Mouse (Mus musculus) testis, adult 2 months (tissue): ENCODE results near the gene Slc20a1. TPM values are rescaled to one million over a fixed set of nuclear protein-coding genes. Genes with fewer than 3 reads are reported as not detected.

Source experiments
- H3K27ac ChIP-seq: fragments of 200-500 bp; 2 replicates; pipeline ENCODE4 v1.5.1; 2012; ENCODE audit warnings: low read depth, low read length; ENCODE audit not compliant: control insufficient read depth, insufficient read depth
- H3K27me3 ChIP-seq: fragments of 200-500 bp; 2 replicates; pipeline ENCODE4 v1.6.1; 2012; ENCODE audit warnings: mild to moderate bottlenecking, low read length, moderate library complexity; ENCODE audit not compliant: control insufficient read depth, insufficient read depth
- H3K36me3 ChIP-seq: fragments of 200-500 bp; 2 replicates; pipeline ENCODE4 v1.6.1; 2012; ENCODE audit warnings: mild to moderate bottlenecking, low read length; ENCODE audit not compliant: control insufficient read depth, insufficient read depth
- H3K4me1 ChIP-seq: fragments of 200-500 bp; 2 replicates; pipeline ENCODE4 v1.6.1; 2012; ENCODE audit warnings: low read length; ENCODE audit not compliant: control insufficient read depth, insufficient read depth
- H3K4me3 ChIP-seq: fragments of 200-500 bp; 2 replicates; pipeline ENCODE4 v1.5.1; 2012; ENCODE audit warnings: low read depth, mild to moderate bottlenecking, low read length, moderate library complexity, mixed read lengths; ENCODE audit not compliant: control insufficient read depth
- CTCF ChIP-seq: fragments of 200-500 bp; IDR thresholded peaks from 2 replicates; pipeline ENCODE4 v1.5.1; 2012; ENCODE audit warnings: low read depth, mild to moderate bottlenecking, inconsistent platforms, low read length, moderate library complexity; ENCODE audit not compliant: control insufficient read depth, insufficient read depth, insufficient replicate concordance
- POLR2A ChIP-seq: fragments of 200-500 bp; IDR thresholded peaks from 2 replicates; pipeline ENCODE4 v1.6.1; 2012; ENCODE audit warnings: low read depth, mild to moderate bottlenecking, inconsistent platforms, low read length, moderate library complexity; ENCODE audit not compliant: control insufficient read depth
- polyA plus RNA-seq: library from polyadenylated mRNA; depleted of rRNA; stranded (reverse); fragments of >200 nt; gene quantifications from 2 replicates; pipeline ENCODE4 v1.2.3, GENCODE M21; 2012

The Slc20a1 gene
- polyA plus RNA-seq, 1 experiment, result 14.9 TPM

DNA sequence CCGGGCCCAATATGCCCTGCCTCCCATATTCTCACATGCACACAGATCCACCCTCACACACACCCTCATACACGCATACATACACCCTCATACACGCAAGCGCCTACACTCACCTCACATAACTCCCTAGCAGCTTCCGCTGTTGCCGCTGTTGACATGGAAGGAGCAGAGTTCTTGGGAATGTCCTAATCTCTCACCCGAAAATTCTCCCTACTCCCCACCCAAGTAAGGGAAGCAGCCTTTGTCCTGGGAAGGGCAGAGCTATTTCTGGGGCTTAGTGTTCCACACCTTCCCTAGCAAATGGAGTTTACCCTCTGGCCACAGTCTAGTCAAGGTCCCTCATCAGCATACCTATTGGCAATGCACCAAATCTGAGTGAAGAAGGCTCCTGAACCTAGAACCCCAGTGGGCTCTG, 49.1 kb downstream of the Slc20a1 start:
- Histone ChIP-seq H3K4me3 (no peak overlapping the region), H3K27me3 (no peaks in the 10 kb centered on the region), H3K4me1 (peaks cover 8% of the 10 kb centered on the region), H3K36me3 (no peaks in the 10 kb centered on the region), H3K27ac (no peak overlapping the region)
- no peak for TF ChIP-seq CTCF
- no peak for TF ChIP-seq POLR2A

DNA sequence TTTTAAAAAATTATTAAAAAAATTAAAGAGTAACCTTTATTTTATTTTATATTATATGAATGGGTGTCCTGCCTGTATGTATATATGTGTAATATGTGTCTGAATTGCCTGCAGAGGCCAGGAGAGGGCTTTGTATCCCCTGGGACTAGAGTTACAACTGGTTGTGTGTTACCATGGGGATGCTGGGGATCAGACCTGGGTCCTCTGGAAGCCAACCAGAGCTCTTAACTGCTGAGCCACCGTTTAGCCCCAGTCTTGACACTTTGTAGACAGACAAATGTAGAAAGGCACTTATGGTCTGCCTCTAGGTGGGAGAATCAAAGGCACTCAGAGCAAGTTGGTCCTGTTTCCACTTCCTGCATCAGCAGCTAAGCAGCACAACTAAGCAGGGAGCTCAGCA, 50.8 kb downstream of the Slc20a1 start:
- TF ChIP-seq POLR2A (no peak), CTCF (no peak)
- no peaks in the 10 kb centered on the region for H3K27me3 ChIP-seq
- peaks cover 14% of the 10 kb centered on the region for H3K4me1 ChIP-seq
- H3K27ac ChIP-seq, result no peak overlapping the region
- no peak overlapping the region for H3K4me3 ChIP-seq
- no peaks in the 10 kb centered on the region for H3K36me3 ChIP-seq

DNA sequence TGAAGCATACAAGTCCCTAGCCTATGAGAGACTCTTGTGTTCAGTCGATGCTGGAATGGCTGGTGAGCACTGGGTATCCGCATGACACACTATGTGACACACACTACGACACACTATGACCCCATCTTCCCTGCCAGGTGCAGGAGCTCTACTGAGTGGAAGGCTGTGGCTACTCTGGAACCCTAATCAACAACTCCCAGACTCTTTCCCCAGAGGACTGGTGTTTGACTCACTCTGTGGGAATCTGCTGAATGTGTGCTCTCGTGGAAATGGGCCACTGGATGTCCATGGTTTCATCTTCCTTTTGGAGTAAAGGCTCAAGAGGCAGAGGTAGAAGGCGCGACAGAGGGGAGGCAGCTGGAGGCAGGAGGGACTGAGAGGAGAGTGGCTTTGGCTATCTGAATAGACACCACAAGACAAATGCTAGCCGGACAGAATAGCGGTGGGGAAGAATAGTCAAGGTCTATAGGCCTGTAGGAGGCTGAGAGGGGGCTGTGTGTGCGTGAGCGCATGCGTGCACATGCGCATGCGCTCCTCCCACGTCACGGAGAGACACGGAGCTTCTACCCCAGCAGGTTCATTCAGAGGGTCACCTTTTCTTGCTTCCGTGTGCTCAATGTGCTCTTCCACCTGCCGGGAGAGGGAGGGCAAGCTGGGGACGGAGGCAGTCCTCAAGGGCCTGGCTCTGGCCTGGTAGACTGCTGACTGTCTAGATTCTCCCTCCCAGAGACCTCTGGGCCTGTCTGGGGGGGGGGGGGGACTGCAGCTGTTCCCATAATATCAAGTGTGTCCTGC, 54.5 kb downstream of the Slc20a1 start:
- no peak for TF ChIP-seq CTCF
- TF ChIP-seq POLR2A, result peak; percentile 33; the same call in 1 of the 2 replicates
- no peaks in the 10 kb centered on the region for H3K36me3 ChIP-seq
- peak overlapping the region; percentile 70 for H3K4me3 ChIP-seq

DNA sequence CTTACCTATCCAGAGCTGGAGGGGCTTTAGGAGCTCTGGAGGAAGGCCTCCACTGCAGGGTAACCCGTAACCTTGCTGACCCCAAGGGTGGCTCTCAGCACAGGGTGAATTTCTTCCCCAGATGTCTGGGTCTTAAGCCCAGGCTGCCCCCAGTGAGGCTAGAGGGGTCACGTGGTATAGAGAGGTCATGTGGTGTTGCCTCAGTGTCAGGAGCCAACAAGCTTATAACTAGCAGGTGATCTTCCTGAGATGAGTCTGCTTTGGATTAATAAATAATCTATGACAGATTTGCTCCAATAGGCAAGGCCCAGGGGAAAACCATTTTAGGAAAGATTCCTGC, 55.0 kb downstream of the Slc20a1 start:
- no peak overlapping the region for H3K4me3 ChIP-seq
- H3K36me3 ChIP-seq, result no peaks in the 10 kb centered on the region
- H3K27ac ChIP-seq, result no peak overlapping the region
- H3K4me1 ChIP-seq, result peaks cover 8% of the 10 kb centered on the region
- no peak for TF ChIP-seq CTCF
- TF ChIP-seq POLR2A, result no peak
- H3K27me3 ChIP-seq, result no peaks in the 10 kb centered on the region

More for the DNA sequence above, 54.5 kb downstream of the Slc20a1 start:
- Histone ChIP-seq H3K4me1 (peaks cover 8% of the 10 kb centered on the region), H3K27me3 (no peaks in the 10 kb centered on the region), H3K27ac (no peak overlapping the region)

DNA sequence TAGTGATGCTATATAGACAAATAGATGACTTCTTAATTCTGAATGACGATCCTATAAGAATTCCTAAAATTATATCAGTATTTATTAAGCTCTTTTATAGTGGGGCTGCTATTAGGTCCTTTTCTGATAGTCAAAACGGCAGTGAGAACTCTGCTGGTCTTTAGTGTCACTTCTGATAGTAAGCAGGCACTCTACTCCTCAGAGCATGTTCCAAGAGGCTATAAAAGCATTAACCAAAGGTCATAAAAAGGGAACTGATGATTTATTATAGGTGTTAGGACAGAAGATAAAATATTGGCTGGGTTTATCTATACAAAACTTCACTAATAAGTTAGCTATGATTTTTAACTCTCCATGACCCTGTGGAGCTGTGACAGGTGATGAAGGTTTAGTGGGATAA, 55.5 kb downstream of the Slc20a1 start:
- Histone ChIP-seq H3K4me1 (peaks cover 8% of the 10 kb centered on the region), H3K27ac (no peak overlapping the region), H3K36me3 (no peaks in the 10 kb centered on the region), H3K4me3 (no peak overlapping the region), H3K27me3 (no peaks in the 10 kb centered on the region)
- TF ChIP-seq POLR2A (no peak), CTCF (no peak)

DNA sequence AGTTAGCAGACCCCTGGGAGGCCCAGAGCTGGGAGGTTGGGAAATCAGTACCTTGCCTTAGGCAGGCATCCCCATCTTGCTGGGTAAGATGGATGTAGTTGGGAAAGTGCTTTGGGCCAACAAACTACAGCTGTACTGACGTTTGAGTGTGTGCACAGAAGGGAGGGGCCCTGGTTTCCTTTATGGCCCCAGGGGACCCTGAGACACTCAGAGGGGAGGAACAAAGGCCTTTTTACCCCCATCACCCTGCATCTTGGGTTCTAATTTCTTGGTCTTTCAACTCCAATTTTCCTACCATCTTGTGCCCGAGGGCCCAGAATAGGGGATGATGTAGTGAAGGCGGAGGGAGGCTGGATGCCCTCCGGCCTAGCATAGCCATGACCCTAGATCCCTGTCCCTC, 57.4 kb downstream of the Slc20a1 start:
- H3K36me3 ChIP-seq, result no peaks in the 10 kb centered on the region
- H3K27me3 ChIP-seq, result no peaks in the 10 kb centered on the region
- H3K27ac ChIP-seq, result no peak overlapping the region
- TF ChIP-seq POLR2A (no peak), CTCF (no peak)
- no peak overlapping the region for H3K4me3 ChIP-seq
- peaks cover 8% of the 10 kb centered on the region for H3K4me1 ChIP-seq

DNA sequence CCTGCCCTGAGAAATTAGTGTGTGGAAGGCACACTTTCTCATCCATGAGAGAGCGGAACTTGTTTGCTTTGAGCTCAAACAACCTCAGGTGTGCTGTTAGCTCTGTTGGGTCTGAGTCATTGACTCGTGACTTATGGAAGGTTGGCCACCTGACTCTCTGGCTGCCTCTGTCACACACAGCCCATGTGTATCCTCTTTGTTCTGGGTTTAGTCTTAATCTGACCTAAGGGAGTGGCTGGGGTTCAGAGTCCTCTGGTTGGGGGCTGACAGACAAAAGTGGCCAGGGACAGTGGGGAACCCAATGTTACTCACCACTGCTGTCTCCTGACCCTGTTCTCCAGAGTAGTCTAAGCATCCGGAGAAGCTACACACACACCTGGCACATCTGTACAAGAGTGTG, 59.5 kb downstream of the Slc20a1 start:
- no peaks in the 10 kb centered on the region for H3K27me3 ChIP-seq
- no peak overlapping the region for H3K27ac ChIP-seq
- no peak overlapping the region for H3K4me3 ChIP-seq
- peaks cover 5% of the 10 kb centered on the region for H3K4me1 ChIP-seq
- TF ChIP-seq CTCF (no peak), POLR2A (no peak)
- no peaks in the 10 kb centered on the region for H3K36me3 ChIP-seq
